Mouse (Mus musculus) adrenal gland, adult 8-10 months (tissue): ENCODE measurements around the gene Tmem209. TPM values are rescaled to one million over a fixed set of nuclear protein-coding genes. Genes with fewer than 3 reads are reported as not detected.

Experiments used
- DNase-seq: peaks from one replicate; pipeline ENCODE4 v3.0.0; 2022
- total RNA-seq, 4 experiments: library from RNA; stranded (reverse); gene quantifications; 2 replicates each; pipeline ENCODE4 v1.2.4; 2022

The Tmem209 gene
- 10 to 100 TPM; 24.4 to 32.6 (median 28.6) TPM for total RNA-seq

GRCm38 (mm10) chr6:30509265-30510239 is at the start of gene Tmem209, which contains the start of gene Ssmem1:
Gene Tmem209 (minus strand): TSS chr6:30509783.
Gene Ssmem1 (plus strand): TSS chr6:30509849.
- peak; percentile 99 for DNase-seq

- DNase-seq: peak; percentile 81
Measured at GRCm38 (mm10) chr6:30556080-30556479, 46.5 kb upstream of the Tmem209 start.

- DNase-seq: no peak
Measured at GRCm38 (mm10) chr6:30554621-30555170, 45.1 kb upstream of the Tmem209 start.

GRCm38 (mm10) chr6:30554092-30554491 is 44.5 kb upstream of the Tmem209 start:
- no peak for DNase-seq

- DNase-seq: no peak
Measured at GRCm38 (mm10) chr6:30553381-30554010, 43.9 kb upstream of the Tmem209 start.

DNA sequence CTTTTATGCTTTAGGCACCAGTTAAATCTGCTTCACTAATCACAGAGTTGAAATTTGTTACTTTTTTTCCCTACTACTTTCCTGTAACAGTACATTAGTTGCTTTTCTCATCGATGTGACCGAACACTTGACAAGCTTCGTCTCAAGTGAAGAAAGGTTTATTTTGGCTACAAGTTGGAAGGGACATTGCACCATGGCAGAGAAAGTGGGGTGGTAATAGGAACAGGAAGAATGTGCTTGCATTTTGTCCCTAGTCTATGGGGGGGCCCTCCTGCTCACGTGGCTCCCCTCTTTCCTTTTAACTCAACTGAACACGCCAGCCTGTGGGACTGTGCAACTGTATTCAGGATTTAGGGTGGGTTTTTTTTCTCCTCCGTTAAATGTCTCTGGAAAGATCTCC is 43.0 kb upstream of the Tmem209 start:
- DNase-seq: no peak

GRCm38 (mm10) chr6:30551644-30552580 is 42.3 kb upstream of the Tmem209 start:
- DNase-seq: no peak

DNA sequence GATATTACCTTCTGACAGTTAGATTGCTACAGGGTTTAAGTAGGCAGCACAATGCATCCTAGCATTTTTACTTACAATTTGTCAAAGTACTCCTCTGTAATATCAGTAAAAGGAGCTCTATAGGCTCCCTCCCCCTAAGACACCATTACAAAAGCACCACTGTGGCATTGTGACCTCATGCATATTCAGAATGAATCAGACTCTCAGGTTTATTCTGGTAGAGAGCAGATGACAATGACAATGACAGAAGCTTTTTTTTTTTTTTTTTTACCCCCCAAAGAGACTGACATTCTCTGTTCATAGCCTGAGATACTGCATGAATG is 41.6 kb upstream of the Tmem209 start:
- no peak for DNase-seq

DNA sequence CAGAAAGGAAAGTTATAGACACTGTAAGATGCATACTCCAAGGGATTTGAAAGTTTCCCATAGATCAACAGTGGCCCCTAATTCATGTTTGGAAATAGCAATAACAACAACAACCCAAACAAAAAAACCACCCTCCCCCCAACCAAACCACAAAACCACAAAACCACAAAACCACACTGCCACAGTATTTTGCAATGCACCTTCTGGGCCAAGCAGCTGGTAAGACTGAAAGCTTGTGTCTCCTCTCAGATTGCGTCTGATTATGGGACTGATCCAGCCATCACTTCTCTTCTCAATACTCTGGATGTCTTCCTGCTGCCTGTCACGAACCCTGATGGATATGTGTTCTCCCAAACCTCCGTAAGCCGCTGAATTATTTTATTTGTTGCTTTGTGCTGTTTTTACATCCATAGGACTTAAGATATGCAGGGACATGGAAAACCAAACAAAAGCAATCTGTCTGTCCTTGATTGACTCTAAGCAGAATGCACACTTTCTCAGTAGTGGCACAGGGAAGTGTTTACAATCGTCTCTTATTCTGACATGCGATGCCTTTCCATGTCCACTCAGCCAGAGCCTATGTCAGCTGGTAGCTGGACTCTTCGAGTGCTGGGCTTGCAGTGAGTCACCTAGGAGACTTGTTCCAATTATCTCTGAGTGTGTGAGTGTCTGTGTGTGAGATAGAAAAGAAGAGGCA is 41.1 kb upstream of the Tmem209 start:
- no peak for DNase-seq

DNA sequence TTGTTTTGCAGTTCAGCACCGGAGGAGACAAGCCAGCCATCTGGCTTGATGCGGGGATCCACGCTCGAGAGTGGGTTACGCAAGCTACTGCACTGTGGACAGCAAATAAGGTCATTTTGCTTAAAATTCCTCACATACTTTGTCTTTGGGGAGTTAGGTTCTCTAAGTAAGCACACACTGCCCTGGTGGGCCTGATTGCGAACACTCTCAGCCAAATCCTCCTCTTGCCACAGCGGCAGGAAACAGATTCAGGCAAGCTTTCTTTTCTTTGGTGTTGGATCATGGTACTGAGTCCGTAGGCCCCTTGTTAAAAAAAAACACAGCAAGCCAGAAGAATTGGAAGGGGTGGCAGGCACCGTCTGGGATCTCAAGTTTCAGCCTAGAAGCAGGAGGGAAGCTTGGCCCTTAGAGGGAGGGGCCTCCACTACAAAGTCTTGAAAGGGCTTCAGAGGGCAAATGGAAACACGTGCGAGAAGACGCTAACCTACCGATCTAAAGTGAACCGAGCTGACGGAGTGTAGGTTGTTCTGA is 39.7 kb upstream of the Tmem209 start:
- no peak for DNase-seq

DNA sequence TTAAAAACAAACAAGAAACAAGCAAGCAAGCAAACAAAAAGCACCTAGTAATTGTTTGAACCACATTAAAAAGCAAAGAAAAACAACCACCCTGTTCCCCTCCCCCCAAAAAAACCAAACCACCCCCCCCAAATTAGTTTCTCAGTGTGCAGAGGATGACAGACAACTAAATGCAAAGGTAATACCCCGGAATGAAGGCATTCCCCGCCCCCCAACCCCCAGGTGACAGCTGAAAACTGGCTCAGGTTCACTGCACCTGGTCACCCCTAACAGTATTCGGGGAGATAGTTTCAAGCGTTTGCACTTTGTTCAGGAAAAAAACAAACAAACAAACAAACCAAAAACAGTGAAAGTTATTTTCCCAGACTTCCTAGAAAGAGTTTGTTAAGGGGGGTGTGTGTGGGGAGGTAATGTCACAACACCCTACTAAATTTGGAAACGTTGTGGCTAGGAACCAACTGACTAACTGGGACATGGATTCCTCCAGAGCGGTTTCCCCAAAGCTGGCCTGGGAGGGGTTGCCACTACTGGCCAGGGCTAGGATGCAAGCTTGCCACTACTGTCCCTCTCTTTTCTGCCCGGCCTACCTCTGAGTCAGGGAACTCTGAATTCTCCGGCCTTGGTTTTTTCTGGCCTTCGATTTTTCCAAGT is 38.2 kb upstream of the Tmem209 start:
- peak; percentile 64 for DNase-seq

DNA sequence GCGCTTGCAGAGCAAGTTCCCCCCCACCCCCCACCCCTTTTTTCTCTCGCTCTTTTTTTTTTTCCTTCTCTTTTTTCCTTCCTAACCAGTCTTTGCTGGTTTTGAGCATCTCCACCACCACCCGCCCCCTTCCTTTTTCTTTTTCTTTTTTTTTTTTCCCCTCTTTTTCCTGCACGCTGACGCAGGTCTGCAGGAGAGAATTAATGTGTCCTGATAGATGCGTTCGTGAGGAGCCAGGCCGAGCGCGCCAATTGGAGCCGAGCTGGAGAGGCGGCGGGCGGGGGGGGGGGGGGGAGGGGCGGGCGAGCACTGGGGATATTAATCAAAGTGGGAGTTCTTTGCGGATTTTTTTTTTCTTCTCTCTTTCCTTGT is 37.7 kb upstream of the Tmem209 start:
- no peak for DNase-seq

DNA sequence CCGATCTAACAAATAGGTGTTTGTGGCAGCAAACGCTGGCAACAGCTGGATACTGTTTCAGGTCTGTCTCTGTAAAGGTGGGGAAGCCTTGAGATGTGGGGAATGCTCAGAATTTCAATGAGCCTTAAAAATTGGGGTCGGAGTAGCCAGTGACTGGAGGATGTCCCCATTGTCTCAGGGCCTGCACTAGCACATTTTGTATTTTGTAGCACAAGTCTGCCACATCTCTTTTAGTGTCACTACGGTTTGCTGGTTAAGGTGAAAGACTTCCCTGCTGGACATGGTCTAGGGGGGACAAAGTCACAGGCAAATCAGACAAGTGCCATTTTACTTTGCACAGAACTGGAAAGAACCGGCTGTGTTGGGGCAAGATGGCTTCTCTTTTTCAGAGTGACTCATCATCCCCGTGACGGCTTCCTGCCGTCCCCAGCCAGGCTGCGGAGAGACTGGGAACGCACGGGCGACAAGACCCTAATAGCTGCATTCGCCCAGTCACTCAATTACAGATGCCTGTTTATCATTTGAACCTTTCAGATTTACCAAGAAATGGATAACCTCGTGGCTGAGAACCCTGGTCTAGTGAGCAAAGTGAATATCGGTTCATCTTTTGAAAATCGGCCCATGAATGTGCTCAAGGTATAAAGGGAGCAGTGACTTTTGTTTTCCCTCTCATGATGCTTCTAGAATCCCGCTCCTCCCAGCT is 37.1 kb upstream of the Tmem209 start:
- no peak for DNase-seq

- no peak for DNase-seq
Measured at GRCm38 (mm10) chr6:30545689-30546088, 36.1 kb upstream of the Tmem209 start.

DNA sequence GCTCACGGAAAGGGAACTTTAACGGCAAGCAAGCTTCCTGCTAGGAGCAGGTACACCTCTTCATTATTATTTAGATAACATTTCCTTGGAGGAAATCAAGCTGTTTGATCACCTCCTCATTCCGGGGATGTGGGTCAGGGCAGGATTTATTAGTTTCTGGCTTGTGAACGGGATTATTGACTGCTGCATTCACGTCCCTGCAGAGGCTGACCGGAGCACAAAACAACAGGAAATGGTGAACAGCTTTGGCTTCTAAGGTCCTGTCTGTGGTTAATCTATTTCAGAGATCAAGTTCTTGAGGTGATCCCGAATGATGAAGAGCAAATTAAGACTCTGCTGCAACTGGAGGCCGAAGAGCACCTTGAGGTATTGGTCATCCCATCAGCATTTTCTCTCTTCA is 34.3 kb upstream of the Tmem209 start:
- DNase-seq: no peak

DNA sequence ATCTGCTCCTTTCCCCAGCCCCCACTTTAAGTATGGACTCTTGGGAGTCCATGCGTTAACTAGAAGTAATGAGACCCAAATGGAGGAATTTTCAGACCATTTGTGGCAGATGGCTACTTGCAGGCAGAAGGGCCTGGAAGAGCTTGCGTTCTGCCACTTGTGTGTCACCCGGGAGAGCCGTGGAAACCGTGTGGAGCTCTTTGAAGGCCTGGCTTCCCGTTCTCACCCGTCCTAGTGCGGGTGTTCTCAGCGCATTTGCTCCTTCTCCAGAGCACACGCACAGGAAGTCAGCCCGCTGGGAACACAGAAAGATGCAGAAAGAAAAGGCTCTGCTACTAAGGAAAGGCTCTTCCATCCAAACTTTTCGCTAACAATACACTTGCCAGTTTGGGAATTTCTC is 33.5 kb upstream of the Tmem209 start:
- DNase-seq: no peak

DNA sequence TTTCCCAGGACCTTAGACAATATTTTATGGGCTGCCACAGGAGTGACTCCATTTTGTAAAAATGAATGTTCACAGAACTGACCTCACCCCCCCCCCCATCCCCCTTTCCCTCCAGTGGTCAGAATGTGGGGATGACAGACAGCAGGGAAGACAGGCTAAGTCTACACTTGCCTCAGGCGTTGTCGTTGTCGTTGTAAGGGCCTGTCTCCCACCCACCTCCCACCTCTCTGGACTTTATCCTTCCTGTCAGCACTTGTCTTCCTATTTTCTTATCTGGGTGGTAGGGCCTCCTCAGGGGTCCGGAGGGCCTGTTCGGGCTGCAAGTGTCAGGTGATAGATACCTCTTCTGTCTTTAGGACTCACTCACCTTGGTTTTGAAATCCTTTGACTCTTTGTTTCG is 32.7 kb upstream of the Tmem209 start:
- no peak for DNase-seq

- DNase-seq: no peak
Measured at GRCm38 (mm10) chr6:30541009-30541799, 31.6 kb upstream of the Tmem209 start, which contains the start of gene Cpa2. Gene Cpa2 (plus strand): TSS chr6:30541582.

GRCm38 (mm10) chr6:30538800-30539199 is 29.2 kb upstream of the Tmem209 start:
- no peak for DNase-seq
